Mouse (Mus musculus): ENCODE measurements around the gene Hist2h2ac.

- TF ChIP-seq CTCF (IDR thresholded peaks at IDR 0.05; ENCODE audit: extremely low read depth, insufficient read length, insufficient replicate concordance, low read depth, low read length) (no peak), POLR2A (IDR thresholded peaks at IDR 0.05; ENCODE audit: low read depth, low read length) (no peak)
Observed at GRCm38 (mm10) chr3:96237904-96238511, 17.3 kb upstream of the Hist2h2ac start.
